Mouse (Mus musculus) small intestine, adult 2 months (tissue): ENCODE results near the gene Nudt16l1.

Experiments used
- CTCF ChIP-seq: fragments of 200-500 bp; IDR thresholded peaks from 2 replicates; pipeline ENCODE4 v1.5.1; 2012; ENCODE audit warnings: low read depth, mild to moderate bottlenecking, control low read depth, inconsistent platforms, low read length, moderate library complexity, mixed read lengths; ENCODE audit not compliant: insufficient replicate concordance, insufficient read length; ENCODE audit errors: extremely low read depth
- POLR2A ChIP-seq: fragments of 200-500 bp; IDR thresholded peaks from 2 replicates; pipeline ENCODE4 v1.6.1; 2012; ENCODE audit warnings: low read depth, mild to moderate bottlenecking, control low read depth, inconsistent platforms, low read length, moderate library complexity

DNA sequence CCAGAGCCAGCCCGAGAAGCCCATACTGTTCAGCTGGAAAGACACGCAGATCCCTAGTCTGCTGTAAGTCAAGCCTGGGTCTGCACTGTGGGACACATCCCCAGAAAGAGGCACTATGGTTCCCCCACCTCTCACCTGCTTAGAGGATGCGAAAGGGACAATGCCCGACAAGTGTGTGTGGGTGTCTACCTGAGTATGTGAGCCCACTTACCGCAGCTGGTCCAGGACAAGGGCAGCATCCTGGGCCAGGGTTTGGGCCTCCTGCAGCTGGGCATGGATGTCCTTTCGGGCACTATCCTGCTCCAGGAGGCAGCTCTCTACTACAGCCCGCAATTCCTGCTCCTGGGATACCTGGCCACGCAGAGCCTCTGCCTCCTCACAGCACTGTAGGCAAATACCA is 4.3 kb downstream of the Nudt16l1 start:
- TF ChIP-seq CTCF (no peak), POLR2A (no peak)
